Mouse (Mus musculus) CH12.LX (cell line): ENCODE measurements around the gene Clec3b.

Experiments used
- CHD1 ChIP-seq: IDR thresholded peaks from 2 replicates; pipeline ENCODE4 v1.6.1; 2012; ENCODE audit warnings: low read depth, low read length, improper control_type of control experiment, inconsistent platforms
- CTCF ChIP-seq, 2 experiments: IDR thresholded peaks in 1 of 2; conservative IDR thresholded peaks in 1 of 2; 2 replicates each; pipeline ENCODE4 v1.5.1; 2011 to 2012; ENCODE audit warnings: low read depth in 2 of 2, low read length in 2 of 2, improper control_type of control experiment in 1 of 2, inconsistent platforms in 1 of 2, mild to moderate bottlenecking in 1 of 2, moderate library complexity in 1 of 2
- GABPA ChIP-seq: IDR thresholded peaks from 2 replicates; pipeline ENCODE4 v1.6.1; 2012; ENCODE audit warnings: low read depth, low read length, improper control_type of control experiment, inconsistent platforms; ENCODE audit not compliant: insufficient replicate concordance
- IRF4 ChIP-seq: IDR thresholded peaks from 2 replicates; pipeline ENCODE4 v1.6.1; 2014; ENCODE audit warnings: low read depth, mild to moderate bottlenecking, inconsistent platforms, low read length, improper control_type of control experiment
- MAFK ChIP-seq: IDR thresholded peaks from 2 replicates; pipeline ENCODE4 v1.6.1; 2011; ENCODE audit warnings: low read length, improper control_type of control experiment; ENCODE audit not compliant: insufficient replicate concordance
- MAX ChIP-seq: IDR thresholded peaks from 2 replicates; pipeline ENCODE4 v1.6.1; 2011; ENCODE audit warnings: low read length, improper control_type of control experiment
- MXI1 ChIP-seq: IDR thresholded peaks from 2 replicates; pipeline ENCODE4 v1.6.1; 2011; ENCODE audit warnings: mild to moderate bottlenecking, low read depth, low read length, improper control_type of control experiment
- POLR2A ChIP-seq: IDR thresholded peaks from 2 replicates; pipeline ENCODE4 v1.6.1; 2011; ENCODE audit warnings: low read depth, mild to moderate bottlenecking, improper control_type of control experiment, low read length
- POLR2AphosphoS2 ChIP-seq: IDR thresholded peaks from 2 replicates; pipeline ENCODE4 v1.6.1; 2011; ENCODE audit warnings: low read depth, low read length, improper control_type of control experiment

GRCm38 (mm10) chr9:123157699-123158098 is 7.0 kb downstream of the Clec3b start:
- TF ChIP-seq CTCF (conservative IDR thresholded peaks at IDR 0.05 in 1 of 2, IDR thresholded peaks at IDR 0.05 in 1 of 2; ENCODE audit: low read depth in 2 of 2, low read length in 2 of 2) = no peak
- TF ChIP-seq POLR2A = no peak
- no peak for TF ChIP-seq MAX
- TF ChIP-seq CHD1 = no peak
- no peak for TF ChIP-seq IRF4
- TF ChIP-seq POLR2AphosphoS2 = no peak
- TF ChIP-seq MAFK = no peak
- no peak for TF ChIP-seq MXI1
- TF ChIP-seq GABPA = no peak
